Mouse (Mus musculus) thymus, adult 2 months (tissue): ENCODE measurements around the gene Phykpl.

Source experiments
- CTCF ChIP-seq: fragments of 200-500 bp; IDR thresholded peaks from 2 replicates; pipeline ENCODE4 v1.5.1; 2012; ENCODE audit warnings: mild to moderate bottlenecking, control low read depth, low read length, moderate library complexity, borderline replicate concordance; ENCODE audit not compliant: control insufficient read depth, poor library complexity, insufficient read depth; ENCODE audit errors: extremely low read depth
- POLR2A ChIP-seq: fragments of 200-500 bp; IDR thresholded peaks from 2 replicates; pipeline ENCODE4 v1.6.1; 2012; ENCODE audit warnings: mild to moderate bottlenecking, low read length, control low read depth, moderate library complexity; ENCODE audit not compliant: control insufficient read depth, poor library complexity, insufficient read depth; ENCODE audit errors: extremely low read depth

GRCm38 (mm10) chr11:51607096-51607738 is 22.7 kb downstream of the Phykpl start:
- no peak for TF ChIP-seq CTCF
- no peak for TF ChIP-seq POLR2A
